Mouse (Mus musculus): Measurements from ENCODE around the gene Atp2b2. TPM values are rescaled to one million over a fixed set of nuclear protein-coding genes. Genes with fewer than 3 reads are reported as not detected.

The Atp2b2 gene
- total RNA-seq, 1 experiment from 2014 or later = not detected

DNA sequence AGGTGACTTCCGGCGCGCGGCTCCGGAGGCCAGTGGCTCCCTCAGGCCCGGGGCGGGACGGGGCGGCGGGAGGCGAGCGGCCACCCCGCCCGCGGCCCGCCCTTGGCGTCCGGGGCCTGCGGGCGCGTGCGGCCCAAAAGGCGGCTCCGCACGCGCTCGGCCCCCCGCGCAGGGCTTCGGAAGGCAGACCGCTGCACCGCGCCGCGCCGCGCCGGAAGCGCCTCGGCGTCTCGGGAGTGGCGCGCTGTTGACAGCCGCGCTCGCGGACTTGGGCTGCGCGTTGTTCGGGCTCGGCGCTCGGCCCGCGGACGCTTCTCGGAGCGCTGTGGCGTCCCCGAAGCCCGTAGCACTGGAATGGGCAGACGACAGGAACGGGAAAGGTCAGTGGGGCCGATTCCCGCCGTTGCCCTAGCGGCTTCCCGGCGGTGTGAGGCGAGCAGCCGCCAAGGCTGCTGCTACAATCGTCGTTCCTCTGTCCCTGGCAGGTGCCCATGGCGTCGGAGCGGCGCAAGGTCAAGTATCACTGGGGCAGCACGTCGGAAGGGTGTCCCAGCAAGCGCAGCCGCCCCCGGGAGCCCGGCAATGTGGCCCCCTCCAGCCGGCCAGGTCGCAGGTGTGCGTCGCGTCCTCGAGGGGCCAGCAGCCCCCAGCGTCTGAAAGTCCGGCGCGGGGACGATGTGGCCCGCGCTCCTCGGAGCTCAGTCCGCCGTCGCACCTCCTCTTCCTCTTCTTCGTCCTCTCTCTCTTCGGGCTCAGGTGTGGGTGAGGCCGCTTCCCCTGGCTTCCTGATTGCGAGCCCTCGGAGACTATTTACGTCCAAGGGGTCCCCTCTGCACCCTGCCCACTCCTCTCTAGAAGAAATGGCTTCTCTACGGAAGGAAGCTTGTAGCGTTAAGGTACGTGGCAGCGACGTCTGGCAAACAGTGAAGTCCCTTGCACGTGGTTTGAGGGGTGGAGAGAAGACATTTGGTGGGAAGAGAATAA, 344.9 kb downstream of the Atp2b2 start:
- no peak for ATAC-seq (replicated peaks; ENCODE audit: insufficient number of reproducible peaks, low FRiP score, low TSS enrichment, poor library complexity, severe bottlenecking)

DNA sequence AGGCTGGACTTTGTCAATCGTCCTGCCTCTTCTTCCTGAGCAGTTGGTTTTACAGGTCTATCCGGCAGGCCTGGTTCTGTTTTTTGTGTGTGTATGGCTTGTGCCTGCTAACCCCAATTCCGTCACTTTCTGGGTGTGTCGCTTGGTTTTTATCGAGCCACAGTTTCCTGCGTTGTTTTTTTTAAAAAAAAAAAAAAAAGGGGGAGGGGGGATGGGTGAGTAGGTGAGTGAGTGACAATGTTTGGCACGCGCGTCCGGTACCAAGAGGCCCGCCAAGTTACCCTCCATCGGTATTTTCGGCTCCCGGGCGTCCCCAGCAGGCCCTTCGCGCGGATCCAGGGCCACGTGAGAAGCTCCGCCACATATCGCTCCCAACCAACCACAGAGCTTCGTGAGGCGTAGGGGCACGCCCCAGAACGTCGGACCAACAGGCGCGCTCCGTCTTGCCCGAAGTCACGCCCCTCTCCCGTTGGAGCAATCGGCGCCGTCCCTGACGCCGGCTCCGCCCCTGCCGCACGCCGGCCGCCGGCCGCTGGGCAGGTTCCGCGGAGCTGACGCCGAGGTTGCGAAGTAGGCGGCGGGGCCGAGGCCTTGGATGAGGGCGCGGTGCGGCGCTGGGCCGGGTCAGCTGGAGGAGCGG, 345.7 kb downstream of the Atp2b2 start, which contains the start of gene Tatdn2:
Tatdn2 (plus strand) TSS at position 469 of the 640 bp plus-strand sequence.
- ATAC-seq (replicated peaks; ENCODE audit: insufficient number of reproducible peaks, low FRiP score, low TSS enrichment, poor library complexity, severe bottlenecking) = peak; percentile 92

DNA sequence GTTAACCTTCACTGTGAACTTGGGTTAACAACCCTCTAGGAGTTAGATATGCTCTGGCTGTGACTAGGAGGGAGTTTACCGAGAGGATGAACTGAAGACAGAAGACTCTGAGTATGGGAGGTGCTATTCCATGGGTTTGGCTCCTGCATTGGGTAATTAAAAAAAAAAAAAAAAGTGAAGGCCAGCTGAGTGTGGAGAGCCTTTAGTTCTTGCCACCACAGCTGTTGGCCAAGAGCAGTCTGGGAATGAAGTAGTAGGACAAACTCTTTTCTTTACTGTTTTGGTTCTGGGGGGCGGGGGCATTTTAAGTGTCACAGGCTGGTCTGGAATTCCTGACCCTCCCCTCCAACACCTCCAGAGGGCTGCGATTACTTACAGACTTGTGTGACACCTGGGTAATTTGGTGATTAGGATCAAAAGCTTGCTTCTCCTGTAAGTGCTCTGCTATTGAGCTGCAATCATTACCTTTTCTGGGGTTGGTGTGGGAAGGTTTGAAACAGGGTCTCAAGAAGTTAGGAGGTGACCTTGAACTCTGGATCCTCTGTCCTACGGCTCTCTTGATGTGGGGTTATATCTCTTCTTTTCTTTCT, 346.6 kb downstream of the Atp2b2 start:
- ATAC-seq (replicated peaks; ENCODE audit: insufficient number of reproducible peaks, low FRiP score, low TSS enrichment, poor library complexity, severe bottlenecking) = no peak

DNA sequence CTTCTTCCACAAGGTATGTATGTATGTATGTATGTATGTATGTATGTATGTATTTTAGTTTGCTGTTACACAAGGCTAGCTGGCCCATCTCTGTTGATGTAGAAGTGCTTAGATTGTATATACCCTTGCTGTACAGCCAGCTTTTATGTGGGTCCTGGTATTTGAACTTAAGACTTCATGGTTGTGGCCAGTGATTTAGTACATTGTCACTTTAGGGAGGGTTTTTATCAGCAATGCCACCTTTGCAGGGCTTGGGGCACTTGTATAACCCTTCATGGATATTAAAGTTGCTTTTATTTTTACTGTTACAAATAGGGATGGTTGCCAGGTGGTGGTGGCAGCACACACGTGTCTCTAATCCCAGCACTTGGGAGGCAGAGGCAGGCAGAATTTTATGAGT, 347.2 kb downstream of the Atp2b2 start:
- no peak for ATAC-seq (replicated peaks; ENCODE audit: insufficient number of reproducible peaks, low FRiP score, low TSS enrichment, poor library complexity, severe bottlenecking)

Other genes with a start within 250 kb of the Atp2b2 start
- not detected in 3 replicates for gene Slc6a11, start 88.6 kb upstream of the Atp2b2 start, total RNA-seq (2017)
- not detected in 3 replicates for gene Slc6a1, start 240.0 kb upstream of the Atp2b2 start, total RNA-seq (2017)

Data from monocyte, adult 5-6 weeks (primary cell).